Mouse (Mus musculus) megakaryocyte, embryonic 14.5 days (primary cell): Measurements from ENCODE around the gene Podn.

Source experiments
- FLI1 ChIP-seq: IDR thresholded peaks from 2 replicates; pipeline ENCODE4 v1.6.1; 2012; ENCODE audit warnings: low read length, inconsistent platforms, mixed read lengths
- GATA1 ChIP-seq: IDR thresholded peaks from 3 replicates; pipeline ENCODE4 v1.6.1; 2012; ENCODE audit warnings: mixed read lengths, low read length, inconsistent platforms, borderline replicate concordance

- no peak for TF ChIP-seq GATA1
- no peak for TF ChIP-seq FLI1
These were observed 81.0 kb downstream of the Podn start for GRCm38 (mm10) chr4:108015067-108015765.
